Mouse (Mus musculus) lung, embryonic 16.5 days (tissue): ENCODE results near the gene Lpp. TPM values are rescaled to one million over a fixed set of nuclear protein-coding genes. Genes with fewer than 3 reads are reported as not detected.

Experiments used
- ATAC-seq: fragments of 200-750 bp; cut with Nextera tagmentation; 2 replicates; pipeline ENCODE4 v1.8.0; 2017; ENCODE audit warnings: low read depth, mild to moderate bottlenecking, moderate library complexity
- H3K27ac ChIP-seq: fragments of 300-500 bp; sonication (generic); 2 replicates; pipeline ENCODE4 v1.5.1; 2014; ENCODE audit warnings: mild to moderate bottlenecking, control low read depth, low read length
- H3K27me3 ChIP-seq: fragments of 300-500 bp; sonication (generic); 2 replicates; pipeline ENCODE4 v1.6.1; 2014; ENCODE audit warnings: low read depth, low read length, mixed read lengths; ENCODE audit not compliant: control insufficient read depth, insufficient read depth
- H3K36me3 ChIP-seq: fragments of 300-500 bp; sonication (generic); 2 replicates; pipeline ENCODE4 v1.6.1; 2014; ENCODE audit warnings: low read length; ENCODE audit not compliant: control insufficient read depth, insufficient read depth
- H3K4me1 ChIP-seq: fragments of 300-500 bp; sonication (generic); replicated peaks from 2 replicates; pipeline ENCODE4 v1.6.1; 2014; ENCODE audit warnings: low read length, mixed read lengths; ENCODE audit not compliant: control insufficient read depth, insufficient read depth
- H3K4me2 ChIP-seq: fragments of 300-500 bp; sonication (generic); 2 replicates; pipeline ENCODE4 v1.6.1; 2014; ENCODE audit warnings: low read depth, low read length, control low read depth
- H3K4me3 ChIP-seq: fragments of 300-500 bp; sonication (generic); 2 replicates; pipeline ENCODE4 v1.5.1; 2014; ENCODE audit warnings: mild to moderate bottlenecking, low read length, control low read depth
- H3K9ac ChIP-seq: fragments of 300-500 bp; sonication (generic); 2 replicates; pipeline ENCODE4 v1.6.1; 2014; ENCODE audit warnings: low read length, control low read depth
- H3K9me3 ChIP-seq: fragments of 300-500 bp; sonication (generic); 2 replicates; pipeline ENCODE4 v1.6.1; 2016; ENCODE audit warnings: low read length; ENCODE audit not compliant: control insufficient read depth
- whole genome bisulfite sequencing: fragments of 180-500 bp; shearing (Covaris S2); extraction: QIAGEN DNeasy Blood & Tissue Kit; methylation state at CpG from one replicate; pipeline ENCODE4 v1.1.7; 2014; 5-methylcytosine and 5-hydroxymethylcytosine counted together
- polyA plus RNA-seq: library from polyadenylated mRNA; unstranded; fragments of >200 nt; fragmentation: Nextera tagmentation; extraction: Ambion mirVana; gene quantifications from 2 replicates; pipeline ENCODE4 v1.2.1, GENCODE M21; 2015

Gene Lpp
- polyA plus RNA-seq, 1 experiment from 2014 or later: 76.8 TPM

DNA sequence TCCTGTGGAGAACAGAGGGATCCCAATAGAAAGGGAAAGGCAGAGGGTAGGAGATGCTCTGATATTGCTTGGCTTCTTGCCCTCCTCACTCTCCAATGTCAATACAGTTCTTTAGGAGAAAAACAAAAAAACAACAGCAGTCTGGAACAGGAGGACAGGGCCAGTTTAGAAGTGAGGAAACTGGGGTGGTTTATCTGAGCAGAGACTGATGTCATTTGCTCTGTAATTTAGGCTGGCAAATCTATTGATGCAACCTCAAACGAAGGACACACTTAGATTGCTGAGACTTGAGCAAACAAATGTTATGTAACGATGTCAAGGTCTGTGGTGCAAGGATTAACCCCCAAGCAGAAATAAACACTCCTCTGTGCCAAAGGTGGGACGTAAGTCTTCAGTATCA is 123.7 kb downstream of the Lpp start:
- Histone ChIP-seq H3K4me1 (peaks cover 3% of the 10 kb centered on the region; the same call in 1 of the 2 replicates), H3K27ac (no peak overlapping the region), H3K9me3 (no peaks in the 10 kb centered on the region), H3K4me3 (no peak overlapping the region), H3K36me3 (no peaks in the 10 kb centered on the region), H3K4me2 (no peak overlapping the region), H3K27me3 (no peaks in the 10 kb centered on the region), H3K9ac (no peak overlapping the region)
- 56% methylated on average over 3 of the region's 3 CpGs for WGBS
- no peak for ATAC-seq

DNA sequence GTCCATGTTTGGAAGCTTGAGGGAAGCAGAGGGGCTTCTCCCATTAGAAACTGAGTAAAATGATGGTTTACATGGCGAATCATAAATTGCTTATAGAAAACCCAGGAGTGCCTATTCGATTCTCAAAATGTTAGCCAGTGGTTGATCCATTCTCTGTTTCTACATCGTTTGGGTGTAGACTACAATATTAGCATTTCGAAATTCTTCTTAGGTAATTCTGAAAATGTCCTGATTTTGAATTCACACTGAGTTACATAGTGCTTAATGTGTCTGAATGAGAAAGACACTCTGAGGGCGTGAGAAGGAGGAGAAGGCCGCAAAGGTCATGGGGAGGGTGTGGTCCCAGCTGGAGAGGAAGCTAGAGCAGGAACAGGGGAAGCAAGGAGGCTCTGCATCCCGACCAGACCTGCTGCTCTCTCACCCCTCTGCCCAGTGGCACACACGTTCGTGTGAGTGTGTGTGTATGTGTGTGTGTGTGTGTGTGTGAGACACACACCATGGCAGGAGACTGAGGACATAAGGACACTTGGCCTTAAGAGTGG is 124.3 kb downstream of the Lpp start:
- 0 out of 2 replicates have a peak, but pooled peaks have one; percentile 20 for ATAC-seq
- Histone ChIP-seq H3K27me3 (no peaks in the 10 kb centered on the region), H3K4me2 (no peak overlapping the region)

DNA sequence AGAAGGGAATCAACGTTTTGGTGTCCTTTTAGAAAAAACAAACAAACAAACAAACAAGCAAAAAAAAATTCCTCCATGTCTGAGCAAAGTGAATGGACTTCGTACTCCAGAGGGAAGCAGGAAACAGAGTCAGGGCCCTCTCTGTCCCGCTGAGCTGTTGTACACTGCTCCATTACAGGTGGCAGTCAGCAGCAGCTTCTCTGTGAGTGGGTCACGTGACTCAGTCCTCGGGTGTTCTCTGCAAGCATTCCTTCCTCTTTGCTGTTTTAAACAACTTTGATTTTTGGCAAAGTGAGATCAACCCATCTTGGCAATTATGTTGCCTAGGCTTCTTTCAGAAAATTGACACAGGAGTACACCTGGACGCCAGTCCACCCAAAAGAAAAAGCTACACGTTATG is 125.5 kb downstream of the Lpp start:
- Histone ChIP-seq H3K4me3 (no peak overlapping the region), H3K4me2 (no peak overlapping the region), H3K9me3 (no peaks in the 10 kb centered on the region), H3K27ac (no peak overlapping the region), H3K27me3 (no peaks in the 10 kb centered on the region), H3K36me3 (no peaks in the 10 kb centered on the region), H3K9ac (no peak overlapping the region), H3K4me1 (peaks cover 3% of the 10 kb centered on the region; the same call in 1 of the 2 replicates)
- no peak for ATAC-seq
- WGBS: 55% methylated on average over 7 of the region's 7 CpGs

More for the DNA sequence above, 124.3 kb downstream of the Lpp start:
- H3K36me3 ChIP-seq: no peaks in the 10 kb centered on the region
- WGBS: 64% methylated on average over 9 of the region's 9 CpGs
- H3K4me1 ChIP-seq: peaks cover 3% of the 10 kb centered on the region; the same call in 1 of the 2 replicates
- H3K9ac ChIP-seq: no peak overlapping the region
- H3K27ac ChIP-seq: no peak overlapping the region
- H3K4me3 ChIP-seq: no peak overlapping the region
- H3K9me3 ChIP-seq: no peaks in the 10 kb centered on the region

DNA sequence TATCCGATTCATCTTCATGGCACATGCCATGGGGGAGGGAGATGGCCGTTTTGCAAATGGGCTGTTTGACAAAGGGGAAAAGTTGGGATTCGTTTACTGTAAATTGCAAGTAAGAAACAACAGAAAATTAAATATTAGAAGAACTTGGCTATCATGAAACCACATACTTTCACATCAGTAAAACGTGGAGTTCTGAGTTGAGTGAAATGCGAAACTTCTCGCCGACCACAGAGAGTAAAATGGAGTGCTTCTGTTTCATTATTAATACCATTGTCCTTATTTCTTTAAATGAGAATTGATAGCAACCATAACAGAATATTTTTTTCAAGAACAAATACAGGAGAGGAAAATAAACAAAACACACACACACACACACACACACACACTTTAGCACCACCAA is 133.9 kb downstream of the Lpp start:
- no peaks in the 10 kb centered on the region for H3K27me3 ChIP-seq
- H3K27ac ChIP-seq: no peak overlapping the region
- H3K4me1 ChIP-seq: 0 out of 2 replicates have a peak, but pooled peaks cover 2% of the 10 kb centered on the region
- H3K36me3 ChIP-seq: no peaks in the 10 kb centered on the region
- H3K9me3 ChIP-seq: no peaks in the 10 kb centered on the region
- H3K4me3 ChIP-seq: no peak overlapping the region
- 87% methylated on average over 7 of the region's 7 CpGs for WGBS
- H3K4me2 ChIP-seq: no peak overlapping the region
- ATAC-seq: no peak
- no peak overlapping the region for H3K9ac ChIP-seq

DNA sequence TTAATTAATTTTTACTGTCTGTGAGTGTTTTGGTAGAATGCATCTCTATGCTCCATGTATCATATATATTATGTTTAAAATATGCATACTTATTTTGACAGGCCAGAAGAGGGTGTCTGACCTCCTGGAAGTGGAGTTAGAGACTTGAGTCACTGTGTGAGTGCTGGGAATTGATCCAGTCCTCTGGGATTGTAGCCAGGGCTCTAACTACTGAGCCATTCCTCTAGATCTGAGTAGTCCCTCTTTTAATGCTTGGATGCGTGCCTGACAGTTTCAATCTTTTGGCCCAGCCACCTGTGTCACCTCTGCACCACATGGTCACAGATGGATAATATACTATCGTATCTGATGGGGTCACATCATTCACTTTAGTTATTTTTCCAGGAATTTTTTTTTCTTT is 138.4 kb downstream of the Lpp start:
- Histone ChIP-seq H3K27me3 (no peaks in the 10 kb centered on the region), H3K36me3 (no peaks in the 10 kb centered on the region), H3K27ac (no peak overlapping the region), H3K4me1 (0 out of 2 replicates have a peak, but pooled peaks cover 1% of the 10 kb centered on the region), H3K4me2 (no peak overlapping the region), H3K9me3 (no peaks in the 10 kb centered on the region), H3K9ac (no peak overlapping the region), H3K4me3 (no peak overlapping the region)
- WGBS: 74% methylated on average over 2 of the region's 2 CpGs
- ATAC-seq: no peak

DNA sequence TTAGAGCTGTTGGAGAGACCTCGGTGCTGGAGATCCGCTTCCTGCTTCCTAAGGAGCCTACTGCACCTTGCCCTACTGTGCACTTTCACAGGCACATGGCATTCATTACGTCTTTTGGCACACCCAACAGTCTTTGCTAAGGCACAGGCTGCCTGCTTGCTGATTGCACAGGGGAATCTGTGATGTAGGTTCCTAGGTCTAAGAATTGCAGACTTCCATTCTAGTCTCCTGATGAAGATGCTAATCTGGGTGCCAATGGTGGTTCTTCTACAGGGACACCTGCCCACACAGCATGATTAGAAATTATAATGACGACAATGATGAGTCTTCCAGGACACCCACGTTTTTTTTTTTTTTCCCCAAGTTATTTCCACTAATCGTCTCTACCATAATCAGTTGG is 141.9 kb downstream of the Lpp start:
- ATAC-seq: no peak
- H3K36me3 ChIP-seq: no peaks in the 10 kb centered on the region
- no peaks in the 10 kb centered on the region for H3K4me1 ChIP-seq
- H3K9me3 ChIP-seq: no peaks in the 10 kb centered on the region
- H3K4me3 ChIP-seq: no peak overlapping the region
- no peak overlapping the region for H3K9ac ChIP-seq
- H3K27me3 ChIP-seq: no peaks in the 10 kb centered on the region
- no peak overlapping the region for H3K27ac ChIP-seq
- H3K4me2 ChIP-seq: no peak overlapping the region
- 88% methylated on average over 6 of the region's 6 CpGs for WGBS

DNA sequence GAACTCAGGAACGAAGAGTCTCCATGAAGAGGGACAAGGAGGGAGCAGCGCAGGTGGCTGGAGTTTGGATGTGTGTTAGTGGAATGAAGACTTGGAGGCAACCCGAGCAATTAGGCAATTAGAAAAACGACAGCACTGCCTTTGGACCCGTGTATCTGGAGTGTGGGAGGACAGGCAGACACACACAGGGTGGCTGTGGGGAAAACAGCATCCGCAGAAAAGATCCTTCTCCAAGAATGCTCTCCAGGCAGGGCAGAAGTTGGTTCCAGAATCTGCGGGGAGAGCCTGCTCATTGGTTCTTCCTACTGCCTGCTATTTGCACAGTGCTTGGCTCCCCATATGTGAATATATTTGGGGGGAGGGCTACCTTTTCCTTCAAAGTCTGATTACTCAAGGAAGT is 143.0 kb downstream of the Lpp start:
- 60% methylated on average over 7 of the region's 7 CpGs for WGBS

DNA sequence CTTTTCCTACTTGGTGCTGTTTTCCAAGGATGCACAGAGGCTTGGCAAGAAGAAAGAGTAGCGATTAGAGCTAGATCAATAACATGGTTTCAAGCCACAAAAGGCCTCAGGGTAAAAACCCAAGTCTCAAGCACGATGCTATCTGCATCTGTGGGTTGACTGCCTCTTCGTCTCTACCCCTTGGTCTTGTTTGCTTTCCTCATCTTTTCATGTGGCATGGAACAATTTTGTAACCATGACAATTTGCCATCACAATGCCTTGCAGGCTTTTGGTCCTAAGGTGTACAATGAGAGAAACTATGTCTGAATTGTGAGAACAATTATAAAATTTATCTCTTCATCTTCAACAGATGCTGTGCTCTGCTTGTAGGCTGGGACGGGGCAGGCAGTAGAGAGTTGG is 145.7 kb downstream of the Lpp start:
- Histone ChIP-seq H3K27ac (no peak overlapping the region), H3K9ac (no peak overlapping the region), H3K27me3 (no peaks in the 10 kb centered on the region), H3K36me3 (no peaks in the 10 kb centered on the region), H3K4me1 (no peaks in the 10 kb centered on the region), H3K9me3 (no peaks in the 10 kb centered on the region), H3K4me2 (no peak overlapping the region), H3K4me3 (no peak overlapping the region)
- ATAC-seq: no peak
- WGBS: 88% methylated on average over 4 of the region's 4 CpGs

More for the DNA sequence above, 143.0 kb downstream of the Lpp start:
- H3K27me3 ChIP-seq: no peaks in the 10 kb centered on the region
- H3K9ac ChIP-seq: no peak overlapping the region
- no peaks in the 10 kb centered on the region for H3K36me3 ChIP-seq
- H3K9me3 ChIP-seq: no peaks in the 10 kb centered on the region
- no peaks in the 10 kb centered on the region for H3K4me1 ChIP-seq
- H3K4me3 ChIP-seq: no peak overlapping the region
- no peak overlapping the region for H3K27ac ChIP-seq
- no peak overlapping the region for H3K4me2 ChIP-seq
- ATAC-seq: no peak

DNA sequence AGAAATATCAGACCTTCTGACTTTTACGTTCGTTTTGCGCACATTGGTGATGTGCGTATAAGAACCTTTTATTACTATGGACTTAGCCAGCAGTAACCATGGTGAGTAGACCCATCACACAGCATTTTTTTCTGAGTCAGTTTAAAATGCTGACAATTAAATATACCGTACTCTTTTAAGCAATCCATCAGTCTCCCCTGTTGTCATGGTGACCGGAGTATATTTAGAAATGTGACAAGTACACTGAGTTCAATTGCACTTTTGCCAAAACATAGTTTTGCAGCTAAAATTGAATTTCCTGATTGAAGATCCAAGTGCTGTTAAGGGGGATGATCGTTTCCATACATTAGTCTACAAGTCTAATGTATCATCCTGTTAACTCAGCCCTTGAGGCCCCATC is 149.6 kb downstream of the Lpp start:
- H3K4me3 ChIP-seq: no peak overlapping the region
- no peaks in the 10 kb centered on the region for H3K9me3 ChIP-seq
- 0 out of 2 replicates have a peak, but pooled peaks cover 2% of the 10 kb centered on the region for H3K36me3 ChIP-seq
- 76% methylated on average over 7 of the region's 7 CpGs for WGBS
- ATAC-seq: 0 out of 2 replicates have a peak, but pooled peaks have one; percentile 5
- no peak overlapping the region for H3K27ac ChIP-seq
- H3K4me2 ChIP-seq: no peak overlapping the region
- no peaks in the 10 kb centered on the region for H3K27me3 ChIP-seq
- H3K9ac ChIP-seq: no peak overlapping the region
- H3K4me1 ChIP-seq: no peaks in the 10 kb centered on the region

DNA sequence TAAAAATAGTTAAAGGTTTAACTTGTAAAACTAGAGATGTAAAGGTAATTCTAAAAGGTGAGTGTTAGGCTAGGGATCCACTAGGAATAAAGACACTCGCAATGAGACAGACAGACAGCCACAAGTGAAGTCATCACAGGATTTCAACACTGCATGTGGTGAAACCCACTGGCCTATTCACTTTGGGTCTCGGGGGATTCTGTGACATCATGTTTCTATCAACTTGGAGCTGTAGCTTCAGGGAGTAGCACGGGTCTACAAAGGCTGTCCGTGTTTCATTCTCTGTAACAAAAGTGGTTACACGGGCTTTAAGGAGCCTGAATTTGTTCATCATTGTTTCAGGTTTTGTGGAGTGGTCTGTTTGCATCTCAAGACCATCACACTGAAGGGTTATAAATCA is 152.1 kb downstream of the Lpp start:
- ATAC-seq: no peak
- 93% methylated on average over 5 of the region's 5 CpGs for WGBS
- Histone ChIP-seq H3K4me2 (no peak overlapping the region), H3K27ac (no peak overlapping the region), H3K9ac (no peak overlapping the region), H3K27me3 (no peaks in the 10 kb centered on the region), H3K4me3 (no peak overlapping the region), H3K9me3 (no peaks in the 10 kb centered on the region), H3K4me1 (no peaks in the 10 kb centered on the region), H3K36me3 (0 out of 2 replicates have a peak, but pooled peaks cover 2% of the 10 kb centered on the region)
